Mouse (Mus musculus): ENCODE data around the gene Slc39a2.
"Not testable (repeated sequence)": the region's sequence is repeated elsewhere in the genome, so short reads cannot be mapped to it uniquely, and the experiment has no call there.

The Slc39a2 gene

DNA sequence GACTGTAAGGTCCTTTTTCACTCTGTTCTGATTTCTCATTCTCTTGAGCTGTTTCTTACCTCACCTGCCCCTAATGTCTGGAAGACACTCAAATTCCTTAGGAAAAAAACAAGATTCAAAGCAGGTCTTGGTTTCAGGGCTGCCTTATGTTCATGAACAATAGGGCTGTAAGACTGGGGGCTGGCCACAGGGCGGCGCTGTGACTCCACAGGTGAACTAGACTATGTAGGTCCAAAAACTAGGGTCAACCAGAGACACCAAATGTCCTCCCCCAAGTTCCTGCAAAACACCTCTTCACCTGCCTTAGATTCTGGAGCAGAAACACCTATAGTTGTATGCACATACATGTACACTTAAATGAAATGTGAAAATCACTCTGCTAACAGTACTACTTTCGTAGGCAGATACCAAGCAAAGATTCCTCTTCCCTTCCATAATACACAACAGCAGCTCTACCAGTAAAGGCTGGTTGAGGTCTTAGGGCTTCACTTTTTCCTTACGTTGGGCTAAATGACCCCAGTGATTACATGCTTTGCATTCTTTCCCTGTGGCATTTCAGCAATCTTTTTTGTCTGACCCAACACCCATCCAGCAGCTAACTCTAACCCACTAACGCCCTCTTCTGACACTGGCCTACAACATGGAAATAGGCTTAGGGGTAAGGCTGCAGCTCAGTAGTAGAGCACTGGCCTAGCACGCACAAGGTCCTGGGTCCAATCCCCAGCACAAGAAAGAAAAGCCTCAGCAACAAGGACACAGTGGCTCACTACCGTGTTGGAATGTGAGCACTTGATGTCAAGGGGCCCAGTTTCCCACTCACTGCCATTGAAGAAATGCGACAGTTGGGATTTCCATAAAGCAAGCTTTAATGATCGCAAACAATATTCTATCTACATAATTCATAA is 10.4 kb downstream of the Slc39a2 start:
- peak; percentile 73 for DNase-seq (ENCODE audit: low read depth)

DNA sequence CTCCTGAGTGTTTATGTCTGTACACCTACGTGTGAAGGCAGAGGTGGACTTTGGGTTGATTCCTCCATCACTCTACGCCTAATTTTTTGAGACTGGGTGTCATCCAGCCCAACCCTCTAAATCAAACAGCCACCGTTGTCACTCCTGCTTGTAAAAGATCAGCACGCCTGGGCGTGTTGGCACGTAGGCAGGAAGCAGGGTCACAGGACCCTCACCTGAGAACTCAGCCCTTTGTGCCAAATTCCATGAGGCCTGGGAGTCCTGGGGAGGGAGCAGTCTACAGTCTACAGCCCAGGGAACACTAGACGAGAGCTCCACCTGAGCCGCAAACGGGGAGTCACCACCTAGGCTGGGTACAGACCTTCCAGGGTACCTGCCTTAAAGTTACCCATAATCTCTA is 11.1 kb downstream of the Slc39a2 start:
- no peak for DNase-seq (ENCODE audit: low read depth)

DNA sequence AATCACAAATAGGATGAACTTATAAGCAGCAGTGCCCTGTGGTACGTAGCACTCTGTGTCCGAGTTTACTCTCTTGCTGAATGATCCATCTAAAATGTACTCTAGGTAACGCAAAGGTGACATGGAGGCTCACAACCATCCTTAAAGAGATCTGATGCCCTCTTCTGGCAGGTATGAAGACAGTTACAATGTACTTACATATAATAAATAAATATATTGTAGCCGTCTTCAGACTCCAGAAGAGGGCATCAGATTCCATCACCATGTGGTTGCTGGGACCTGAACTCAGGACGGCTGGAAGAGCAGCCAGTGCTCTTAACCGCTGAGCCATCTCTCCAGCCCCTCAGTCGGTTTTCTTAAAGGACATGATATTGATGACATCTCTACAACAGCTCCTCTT is 12.0 kb downstream of the Slc39a2 start:
- peak; percentile 74 for DNase-seq (ENCODE audit: low read depth)

DNA sequence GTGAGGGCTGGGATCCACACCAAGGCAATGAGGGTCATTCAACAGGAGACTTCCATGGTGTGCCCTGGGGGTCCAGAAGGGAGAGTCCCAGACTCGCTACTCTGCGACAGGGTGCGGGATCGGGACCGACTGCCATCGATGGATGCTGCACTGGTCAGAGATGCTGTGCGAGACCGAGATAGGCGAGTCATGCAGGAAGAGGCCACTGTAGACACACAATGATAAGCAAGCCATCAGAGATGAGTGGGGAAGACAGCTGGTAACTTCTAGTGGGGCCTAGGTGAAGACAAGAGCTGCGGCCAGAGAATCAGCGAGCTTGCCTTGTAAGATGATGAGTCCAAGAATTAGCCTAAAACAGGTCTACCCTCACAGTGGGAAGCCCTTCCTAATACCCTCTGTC is 13.4 kb downstream of the Slc39a2 start:
- peak; percentile 8 for DNase-seq (ENCODE audit: low read depth)

DNA sequence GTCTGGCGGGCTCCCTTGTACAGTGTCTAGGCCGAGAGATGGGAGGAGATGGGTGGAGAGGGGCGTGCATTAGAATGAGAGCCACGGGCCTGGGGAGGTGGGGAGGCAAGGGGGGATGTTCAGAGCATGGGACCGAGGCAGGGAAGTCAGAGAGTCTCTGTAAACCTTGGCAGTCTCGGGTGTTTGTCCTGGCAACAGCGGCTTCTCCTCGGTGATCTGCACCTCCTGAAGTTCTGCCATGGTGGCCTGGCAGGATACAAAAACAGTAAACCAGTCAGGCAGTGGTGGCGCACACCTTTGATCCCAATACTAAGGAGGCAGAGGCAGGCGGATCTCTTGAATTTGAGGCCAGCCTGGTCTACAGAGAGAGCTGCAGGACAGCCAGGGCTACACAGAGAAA is 18.6 kb downstream of the Slc39a2 start:
- DNase-seq (ENCODE audit: low read depth), result no peak

DNA sequence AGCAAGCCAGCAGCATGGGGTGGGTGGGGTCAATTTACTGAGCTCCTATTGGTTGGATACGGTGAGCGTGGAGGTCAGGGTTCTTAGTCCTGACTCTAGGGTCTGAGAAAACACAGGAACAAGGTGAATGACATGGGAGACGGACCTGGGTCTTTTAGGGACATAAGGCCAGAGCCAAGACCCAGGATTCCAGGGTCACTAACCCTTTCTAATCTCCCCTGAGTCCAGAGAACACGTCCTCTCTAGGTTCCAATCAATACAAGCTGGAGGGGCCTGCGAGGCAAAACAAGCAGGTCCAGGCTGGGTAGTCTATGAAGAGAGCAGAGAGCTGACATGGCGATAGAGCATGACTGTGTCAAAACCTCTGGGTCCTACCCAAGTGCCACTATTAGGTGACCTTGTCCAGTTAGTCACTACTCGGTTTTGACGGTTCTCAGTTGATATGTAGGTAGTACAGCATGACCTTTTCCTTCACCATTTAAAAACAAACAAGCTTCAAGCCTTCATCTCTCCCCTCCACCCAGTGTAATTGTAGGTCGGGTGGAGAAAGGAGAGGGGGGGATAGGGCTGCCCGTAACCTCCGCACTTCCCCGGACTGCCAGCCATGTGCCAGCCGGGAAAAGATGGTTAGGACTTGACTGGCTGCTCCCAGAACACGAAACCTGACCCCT is 19.8 kb downstream of the Slc39a2 start:
- DNase-seq (ENCODE audit: low read depth), result no peak

DNA sequence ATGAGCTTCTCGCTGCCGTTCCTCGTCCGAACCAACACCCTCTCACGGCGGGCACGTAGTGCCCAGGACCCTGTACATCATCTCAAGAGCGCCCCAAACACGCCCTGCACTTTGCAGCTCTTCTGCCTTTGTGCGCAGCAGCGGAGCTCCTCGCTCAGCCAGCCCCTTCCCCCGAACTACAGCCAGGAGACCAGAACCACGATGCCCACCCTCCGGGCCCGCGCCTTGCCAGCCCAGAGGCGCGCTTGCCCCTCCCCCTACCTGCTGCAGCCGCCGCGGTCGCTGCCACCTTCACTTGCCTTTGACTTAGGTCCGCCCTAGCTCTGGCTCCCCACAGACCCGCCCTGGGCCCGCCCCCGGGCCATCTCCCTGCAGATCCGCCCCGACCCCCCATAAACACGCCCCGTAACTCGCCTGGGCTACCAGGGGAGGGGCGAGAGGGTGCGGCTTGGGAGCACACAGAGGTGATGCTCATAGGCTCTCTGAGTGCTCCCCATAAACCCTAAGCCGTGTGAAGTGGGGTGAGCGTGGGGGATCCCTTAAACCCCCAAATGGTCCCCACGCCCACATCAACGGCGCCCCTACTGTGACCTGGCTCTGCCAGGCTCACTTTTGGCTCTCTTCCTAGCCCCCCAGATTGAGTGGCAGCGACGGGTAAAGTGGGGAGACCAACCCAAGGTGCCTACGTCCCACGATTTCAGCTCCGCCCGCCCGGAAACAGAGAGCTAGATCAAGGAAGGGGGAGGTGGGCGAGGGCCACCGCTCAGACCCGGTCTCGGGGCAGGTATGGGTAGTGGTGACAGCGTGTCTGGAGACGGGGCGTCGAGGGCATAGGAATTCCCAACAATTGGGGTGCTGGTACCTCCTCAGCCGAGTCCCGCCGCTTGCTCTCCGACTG is 20.6 kb downstream of the Slc39a2 start:
- DNase-seq (ENCODE audit: low read depth), result no peak

DNA sequence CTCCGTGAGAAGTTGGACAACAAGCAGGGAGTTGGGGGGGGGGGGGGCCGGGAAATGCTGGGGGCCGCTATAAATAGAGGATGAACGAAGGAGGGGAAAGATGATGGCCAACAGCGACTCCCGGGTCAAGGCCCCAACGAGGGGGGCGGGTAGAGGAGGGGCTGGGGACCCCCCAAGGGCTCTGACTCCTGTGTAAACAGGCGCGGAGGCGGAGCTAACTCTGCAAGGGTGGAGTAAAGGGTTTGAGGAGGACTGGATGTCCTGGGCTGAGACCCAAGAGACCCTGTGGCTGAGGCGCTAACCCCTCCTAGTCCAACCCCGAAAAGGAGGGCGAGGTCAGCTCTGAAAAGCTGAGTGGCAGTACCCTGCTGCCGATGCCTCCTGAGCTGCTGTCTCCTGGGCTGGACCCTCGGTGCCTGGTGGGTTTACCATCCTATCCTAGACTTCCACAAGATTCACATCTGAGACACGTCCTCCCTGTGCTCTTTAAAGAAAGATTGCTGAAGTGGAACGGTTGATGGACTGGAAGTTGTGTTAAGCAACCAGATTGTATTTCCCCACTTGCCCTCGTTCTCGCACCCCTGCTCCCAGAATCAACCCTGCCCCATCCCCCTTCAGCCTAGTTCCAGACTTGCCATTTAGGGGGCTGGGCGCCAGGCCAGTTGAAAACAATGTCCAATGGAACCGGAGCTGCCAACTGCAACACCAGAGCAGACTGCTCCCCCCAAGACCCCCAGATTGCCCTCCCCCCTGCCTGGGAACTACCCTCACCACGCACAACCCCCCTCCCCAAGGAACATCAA is 21.5 kb downstream of the Slc39a2 start, which contains the start of gene Ndrg2:
Gene Ndrg2, minus strand, starts transcription at position 199 of the 803 bp plus-strand sequence.
- no peak for DNase-seq (ENCODE audit: low read depth)

DNA sequence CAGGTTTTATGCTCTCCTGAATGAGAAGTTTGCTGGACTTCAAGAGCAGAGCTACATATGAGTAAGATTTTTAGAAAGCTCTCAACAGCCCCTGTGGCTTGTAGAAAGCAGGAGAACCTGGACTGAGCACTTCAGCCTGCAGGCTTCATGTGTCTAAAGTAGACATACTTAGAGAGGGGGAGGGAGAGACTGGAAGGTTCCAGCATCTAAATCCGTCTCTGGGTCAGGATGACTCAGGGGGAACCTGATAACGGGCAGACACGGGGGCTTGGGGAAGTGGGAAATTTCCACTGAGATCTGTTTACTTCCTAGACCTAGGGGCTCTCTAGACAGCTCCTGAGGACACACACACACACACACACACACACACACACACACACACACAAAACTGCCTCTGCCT is 22.3 kb downstream of the Slc39a2 start:
- DNase-seq (ENCODE audit: low read depth), result peak; percentile 14

DNA sequence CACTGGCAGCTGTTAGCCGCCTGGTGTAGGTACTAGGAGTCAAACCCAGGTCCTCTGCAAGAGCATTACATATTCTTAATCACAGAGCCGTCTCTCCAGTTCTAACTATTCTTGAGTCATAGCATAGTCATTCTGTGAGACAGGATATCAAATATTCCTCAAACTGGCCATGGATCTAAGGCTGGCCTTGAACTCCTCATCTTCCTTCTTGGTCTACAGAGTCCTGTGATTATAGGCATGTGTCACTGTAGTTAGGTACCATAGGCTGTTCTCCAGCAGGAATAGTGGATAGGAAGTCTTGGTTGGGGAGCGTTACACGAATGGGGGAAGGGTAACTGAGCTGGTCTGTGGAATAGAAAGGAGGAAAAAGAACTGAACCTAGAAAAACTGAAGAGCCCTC is 23.9 kb downstream of the Slc39a2 start:
- no peak for DNase-seq (ENCODE audit: low read depth)

DNA sequence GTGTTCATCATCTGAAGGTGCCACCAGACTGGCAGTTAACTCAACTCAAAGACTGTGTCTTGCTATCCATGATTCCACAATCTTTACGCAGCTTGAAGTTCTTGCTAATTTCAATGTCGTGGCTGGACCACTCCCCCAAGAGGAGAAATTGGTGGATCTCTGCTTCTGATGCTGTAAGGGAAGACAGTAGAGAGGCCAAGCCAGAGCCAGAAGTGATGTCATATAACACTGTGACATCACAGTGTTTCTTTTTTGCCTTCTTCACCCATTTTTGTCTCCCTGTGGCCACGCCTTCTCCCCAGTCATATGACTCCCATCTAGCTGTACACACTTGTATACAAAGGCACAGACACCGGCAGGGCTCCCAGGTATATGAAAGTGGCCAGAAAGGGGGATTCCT is 25.4 kb downstream of the Slc39a2 start, which contains the start of gene Tppp2:
Gene Tppp2, plus strand, starts transcription at position 301 of the 400 bp plus-strand sequence.
- no peak for DNase-seq (ENCODE audit: low read depth)

DNA sequence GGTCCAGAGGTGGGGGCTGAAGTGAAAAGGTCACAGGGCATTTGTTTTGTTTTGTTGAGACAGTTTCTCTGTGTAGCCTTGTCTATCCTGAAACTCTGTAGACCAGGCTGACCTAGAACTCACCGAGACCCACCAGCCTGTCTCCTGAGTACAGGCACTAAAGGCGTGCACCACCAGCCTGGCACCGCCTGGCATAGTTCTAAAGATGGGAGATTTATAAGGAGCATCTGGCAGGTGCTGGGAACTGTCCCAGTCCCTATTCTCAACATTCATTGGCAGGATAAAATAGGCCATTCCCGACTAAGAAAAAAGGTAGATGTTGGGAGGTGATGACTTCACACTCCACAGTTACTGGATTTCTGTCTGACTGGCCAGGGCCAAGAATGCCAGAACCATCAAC is 26.3 kb downstream of the Slc39a2 start:
- DNase-seq (ENCODE audit: low read depth), result no peak

DNA sequence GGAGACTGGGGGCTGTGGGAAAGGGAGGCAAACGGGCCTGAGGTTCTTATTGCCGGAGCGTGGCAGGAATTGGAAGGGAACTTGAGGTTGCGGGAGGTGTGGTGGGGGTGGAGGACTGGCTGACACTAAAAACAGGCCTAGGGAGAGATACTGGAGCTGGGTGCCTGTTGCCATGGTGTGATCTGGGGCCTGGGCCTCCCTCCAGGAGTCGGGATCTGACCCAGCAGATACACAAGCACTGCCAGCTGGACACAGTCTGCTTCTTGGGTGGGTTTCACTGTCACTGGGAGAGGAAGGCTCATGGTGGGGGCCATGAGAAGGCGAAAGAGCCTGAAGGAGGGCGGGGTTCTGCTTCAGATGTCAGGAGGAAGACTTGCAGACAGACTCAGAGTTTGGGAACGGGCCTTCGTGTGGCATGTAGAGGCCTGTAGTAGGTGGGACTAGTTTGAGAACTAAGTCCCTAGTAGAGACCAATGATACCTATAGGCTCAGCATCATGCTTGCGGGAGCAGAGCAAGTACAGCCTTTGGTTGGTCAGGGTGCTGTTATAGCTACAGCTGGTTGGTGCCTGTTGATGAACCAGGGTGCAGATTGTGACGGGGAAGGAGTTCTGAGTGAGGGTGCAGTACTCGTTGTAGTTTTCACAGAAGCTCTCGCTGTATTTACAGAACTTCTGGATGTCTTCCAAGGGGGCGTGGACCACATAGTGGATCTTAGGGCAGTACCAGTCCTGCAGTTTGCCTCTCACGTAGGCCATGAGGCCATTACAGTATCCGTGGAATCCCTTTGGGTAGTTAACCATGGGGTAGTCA is 29.3 kb downstream of the Slc39a2 start:
- DNase-seq (ENCODE audit: low read depth), result no peak

DNA sequence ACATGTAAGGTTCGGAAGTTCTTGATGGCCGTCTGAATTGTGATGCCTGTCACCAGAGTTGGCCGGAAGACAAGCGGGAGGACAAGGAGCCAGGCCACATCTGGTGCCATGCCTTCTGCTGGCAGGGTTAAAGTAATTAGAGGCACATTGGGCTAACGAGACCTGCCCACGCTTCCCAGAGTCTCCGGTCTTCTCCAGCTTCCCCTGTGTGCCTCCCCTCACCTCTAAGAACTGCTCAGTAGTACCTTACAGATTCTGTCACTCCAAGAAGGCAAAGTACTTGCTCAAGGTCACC is 29.8 kb downstream of the Slc39a2 start, which contains the start of gene Rnase13:
Gene Rnase13, minus strand, starts transcription at position 203 of the 295 bp plus-strand sequence.
- DNase-seq (ENCODE audit: low read depth), result no peak

DNA sequence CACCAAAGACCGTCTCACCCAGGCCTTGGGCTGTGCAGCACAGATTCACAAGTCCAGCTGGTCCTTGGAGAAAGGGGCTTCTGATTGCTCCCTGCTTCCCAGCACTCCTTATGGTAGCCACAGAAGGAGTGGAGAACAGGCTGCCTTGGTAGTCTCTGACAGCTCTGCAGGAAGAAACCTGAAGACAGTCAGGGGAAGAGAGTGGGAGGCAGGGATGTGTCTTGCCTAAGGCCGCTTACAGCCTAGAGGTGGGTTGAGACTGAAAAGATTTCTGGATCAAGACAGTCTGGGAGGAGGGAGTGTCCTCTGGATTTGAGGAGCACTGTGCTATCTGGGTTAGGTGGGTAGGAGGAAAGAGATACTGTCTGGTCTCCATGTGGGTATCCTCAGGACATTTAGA is 30.2 kb downstream of the Slc39a2 start:
- DNase-seq (ENCODE audit: low read depth), result no peak

DNA sequence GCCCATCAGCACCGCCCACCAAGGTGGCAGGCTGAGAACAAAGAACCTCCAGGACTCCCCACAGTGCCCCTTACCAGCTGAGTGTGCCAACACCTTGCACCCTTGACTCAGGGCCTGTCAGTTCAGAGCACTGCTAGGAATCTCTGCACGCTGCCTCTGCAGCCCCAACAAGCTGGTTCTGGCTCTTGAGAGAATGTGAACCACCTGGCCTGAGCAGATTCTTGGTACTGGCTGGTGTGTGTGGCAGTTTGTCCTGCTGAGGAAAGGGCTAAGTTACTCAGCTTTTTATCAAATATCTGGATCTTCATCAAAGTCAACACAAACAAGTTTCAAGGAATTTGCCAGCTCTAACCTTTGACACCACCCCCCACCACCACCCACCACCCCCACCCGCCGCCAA is 30.8 kb downstream of the Slc39a2 start:
- DNase-seq (ENCODE audit: low read depth), result no peak

DNA sequence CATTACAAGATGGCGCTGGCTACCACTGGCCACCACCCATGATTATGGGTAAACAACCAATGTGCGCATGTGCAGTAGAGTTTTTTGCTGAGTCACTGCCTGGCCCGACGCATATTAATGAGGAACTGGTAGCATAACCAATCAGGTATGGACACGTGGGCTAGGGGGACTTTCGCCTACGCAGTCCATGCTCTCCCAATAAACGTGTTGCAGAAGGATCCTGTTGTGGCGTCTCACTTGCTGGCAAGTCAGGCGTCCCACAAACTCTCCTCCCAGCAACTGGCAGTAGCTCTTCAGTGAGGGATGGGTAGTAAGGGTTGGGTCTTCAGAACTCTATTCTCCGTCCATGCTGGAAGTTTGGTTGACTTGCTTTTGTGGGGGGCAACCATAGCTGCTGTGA is 34.2 kb downstream of the Slc39a2 start:
- DNase-seq (ENCODE audit: low read depth), result not testable (repeated sequence)

DNA sequence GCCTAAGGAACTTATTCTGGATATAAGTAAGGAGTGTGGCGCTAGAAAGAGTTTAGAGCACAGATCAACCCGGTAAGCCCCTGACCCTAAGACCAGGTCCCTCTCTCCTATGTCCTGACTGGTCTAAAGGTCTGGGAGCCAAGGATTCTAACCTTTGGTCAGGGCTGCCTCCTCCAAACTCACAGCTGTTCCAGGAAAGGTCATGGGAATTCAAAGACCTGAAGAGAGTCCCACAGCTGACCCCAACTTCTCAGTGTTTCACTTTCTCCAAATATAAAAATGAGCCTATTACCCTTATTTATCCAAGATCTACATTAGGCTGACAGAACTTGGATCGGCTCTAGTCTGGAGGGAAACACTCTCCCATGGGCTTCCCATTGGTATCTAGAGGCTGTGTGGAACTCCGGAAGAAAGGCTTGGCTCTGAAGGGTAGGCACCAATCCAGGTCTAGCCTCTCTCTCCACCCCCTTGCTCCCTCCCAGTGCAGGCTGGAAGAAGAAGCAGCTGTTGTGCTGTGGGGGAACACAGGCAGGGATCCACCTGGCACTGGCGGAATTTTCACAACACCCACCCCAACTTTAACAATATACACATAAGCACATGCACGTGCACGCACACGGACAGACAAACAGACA is 36.7 kb downstream of the Slc39a2 start:
- DNase-seq (ENCODE audit: low read depth), result no peak

DNA sequence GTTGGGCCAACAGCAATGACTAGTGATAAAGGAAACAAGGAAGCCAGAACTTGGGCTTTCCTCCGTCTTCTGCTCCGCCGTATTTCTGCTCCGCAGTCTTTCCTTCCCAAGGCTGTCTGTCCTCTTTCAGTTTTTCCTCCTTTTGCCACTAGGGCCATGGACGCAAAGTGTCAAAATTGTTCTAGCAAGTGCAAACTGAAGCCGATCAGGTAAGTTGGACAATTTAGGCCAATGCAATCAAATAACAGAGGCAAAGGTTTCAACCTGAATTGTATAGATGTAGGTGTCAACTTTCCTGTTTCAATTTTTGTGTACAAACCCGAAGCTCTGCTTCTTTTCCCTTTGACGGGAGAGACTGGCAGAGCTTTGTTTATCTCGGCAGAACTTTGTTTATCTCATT is 37.3 kb downstream of the Slc39a2 start:
- DNase-seq (ENCODE audit: low read depth), result no peak

DNA sequence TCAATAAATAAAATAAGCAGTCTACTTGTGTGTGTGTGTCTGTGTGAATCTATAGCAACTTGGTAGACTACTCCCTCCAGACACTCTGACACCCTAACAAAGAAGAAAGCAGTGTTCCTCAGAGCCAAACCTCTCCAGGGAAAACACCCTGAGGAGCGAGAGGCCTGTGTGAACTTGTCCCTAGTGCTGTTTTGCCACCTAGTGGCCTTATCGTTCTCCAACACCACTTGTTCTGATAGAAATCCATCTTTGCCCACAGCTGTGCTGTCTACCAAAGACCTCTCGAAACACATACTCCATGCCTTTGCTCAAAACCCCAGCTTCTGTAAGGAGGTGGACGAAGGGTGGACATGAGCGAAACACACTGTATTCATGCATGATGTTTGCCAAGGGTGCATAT is 38.1 kb downstream of the Slc39a2 start:
- DNase-seq (ENCODE audit: low read depth), result peak; percentile 73
